Mouse (Mus musculus) liver, embryonic 12.5 days (tissue): ENCODE data around the gene Sh3gl2. TPM values are rescaled to one million over a fixed set of nuclear protein-coding genes. Genes with fewer than 3 reads are reported as not detected.

ENCODE experiments used
- ATAC-seq: fragments of 200-750 bp; cut with Nextera tagmentation; 2 replicates; pipeline ENCODE4 v1.8.0; 2017; ENCODE audit warnings: moderate number of reproducible peaks, mild to moderate bottlenecking, moderate library complexity
- H3K27ac ChIP-seq: fragments of 300-500 bp; sonication (generic); 2 replicates; pipeline ENCODE4 v1.5.1; 2016; ENCODE audit warnings: mild to moderate bottlenecking
- H3K27me3 ChIP-seq: fragments of 300-500 bp; sonication (generic); replicated peaks from 2 replicates; pipeline ENCODE4 v1.6.1; 2016; ENCODE audit warnings: mild to moderate bottlenecking, moderate library complexity
- H3K36me3 ChIP-seq: fragments of 300-500 bp; sonication (generic); 2 replicates; pipeline ENCODE4 v1.6.1; 2016; ENCODE audit warnings: mild to moderate bottlenecking, moderate library complexity
- H3K4me1 ChIP-seq: fragments of 300-500 bp; sonication (generic); 2 replicates; pipeline ENCODE4 v1.6.1; 2016
- H3K4me2 ChIP-seq: fragments of 300-500 bp; sonication (generic); 2 replicates; pipeline ENCODE4 v1.6.1; 2016; ENCODE audit warnings: mild to moderate bottlenecking, moderate library complexity
- H3K4me3 ChIP-seq: fragments of 300-500 bp; sonication (generic); 2 replicates; pipeline ENCODE4 v1.5.1; 2016; ENCODE audit warnings: mild to moderate bottlenecking, moderate library complexity
- H3K9ac ChIP-seq: fragments of 300-500 bp; sonication (generic); 2 replicates; pipeline ENCODE4 v1.6.1; 2016; ENCODE audit warnings: mild to moderate bottlenecking, moderate library complexity
- H3K9me3 ChIP-seq: fragments of 300-500 bp; sonication (generic); replicated peaks from 2 replicates; pipeline ENCODE4 v1.6.1; 2016; ENCODE audit warnings: mild to moderate bottlenecking, moderate library complexity
- WGBS: fragments of 180-500 bp; shearing (Covaris S2); methylation state at CpG from one replicate; pipeline ENCODE4 v1.1.7; 2016; ENCODE audit not compliant: insufficient replicate concordance; 5-methylcytosine and 5-hydroxymethylcytosine counted together
- polyA plus RNA-seq: library from polyadenylated mRNA; unstranded; fragments of >200 nt; fragmentation: Nextera tagmentation; extraction: Ambion mirVana; gene quantifications from 2 replicates; pipeline ENCODE4 v1.2.1, GENCODE M21; 2016

The Sh3gl2 gene
- polyA plus RNA-seq, 1 experiment from 2014 or later: 0.17 TPM

GRCm38 (mm10) chr4:85585426-85585825, 380.5 kb downstream of the Sh3gl2 start:
- H3K27ac ChIP-seq: no peak overlapping the region
- WGBS: 63% methylated on average over 2 of the region's 2 CpGs
- no peaks in the 10 kb centered on the region for H3K36me3 ChIP-seq
- H3K27me3 ChIP-seq: no peaks in the 10 kb centered on the region
- no peak overlapping the region for H3K9ac ChIP-seq
- no peaks in the 10 kb centered on the region for H3K9me3 ChIP-seq
- no peak overlapping the region for H3K4me3 ChIP-seq
- ATAC-seq: no peak
- no peak overlapping the region for H3K4me2 ChIP-seq
- no peaks in the 10 kb centered on the region for H3K4me1 ChIP-seq

GRCm38 (mm10) chr4:85588928-85589327, 384.0 kb downstream of the Sh3gl2 start:
- 65% methylated on average over 4 of the region's 4 CpGs for WGBS
- no peak overlapping the region for H3K4me3 ChIP-seq
- no peaks in the 10 kb centered on the region for H3K4me1 ChIP-seq
- ATAC-seq: no peak
- H3K9me3 ChIP-seq: no peaks in the 10 kb centered on the region
- no peaks in the 10 kb centered on the region for H3K36me3 ChIP-seq
- H3K4me2 ChIP-seq: no peak overlapping the region
- no peaks in the 10 kb centered on the region for H3K27me3 ChIP-seq
- H3K27ac ChIP-seq: no peak overlapping the region
- H3K9ac ChIP-seq: no peak overlapping the region

GRCm38 (mm10) chr4:85591037-85591436, 386.1 kb downstream of the Sh3gl2 start:
- Histone ChIP-seq H3K4me1 (no peaks in the 10 kb centered on the region), H3K36me3 (no peaks in the 10 kb centered on the region), H3K9ac (no peak overlapping the region), H3K27me3 (no peaks in the 10 kb centered on the region), H3K27ac (no peak overlapping the region), H3K9me3 (no peaks in the 10 kb centered on the region), H3K4me2 (no peak overlapping the region), H3K4me3 (no peak overlapping the region)
- ATAC-seq: no peak
- WGBS: 47% methylated on average over 7 of the region's 7 CpGs

DNA sequence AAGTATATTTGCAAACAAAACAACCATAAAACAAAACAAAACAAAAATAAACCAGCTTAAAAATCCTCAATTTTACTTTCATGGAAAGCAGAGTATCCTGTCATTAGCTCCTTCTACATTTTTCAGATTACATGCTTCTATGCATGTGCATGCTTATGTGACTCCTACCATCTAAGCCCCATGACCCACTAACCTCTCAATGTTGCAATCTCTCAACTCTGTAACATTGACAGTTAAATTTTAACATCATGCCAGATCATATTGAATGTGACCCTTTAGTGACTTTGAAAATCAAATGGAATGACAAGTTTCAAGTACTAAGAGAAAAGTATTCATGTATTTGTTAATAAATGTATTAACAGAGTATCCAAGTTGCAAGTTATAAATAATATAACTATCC, 389.2 kb downstream of the Sh3gl2 start:
- no peaks in the 10 kb centered on the region for H3K4me1 ChIP-seq
- no peaks in the 10 kb centered on the region for H3K9me3 ChIP-seq
- no peak for ATAC-seq
- H3K27ac ChIP-seq: no peak overlapping the region
- H3K4me2 ChIP-seq: no peak overlapping the region
- no peaks in the 10 kb centered on the region for H3K36me3 ChIP-seq
- H3K4me3 ChIP-seq: no peak overlapping the region
- H3K27me3 ChIP-seq: no peaks in the 10 kb centered on the region
- no peak overlapping the region for H3K9ac ChIP-seq

GRCm38 (mm10) chr4:85613331-85613730, 408.4 kb downstream of the Sh3gl2 start:
- no peak overlapping the region for H3K9ac ChIP-seq
- no peaks in the 10 kb centered on the region for H3K27me3 ChIP-seq
- H3K9me3 ChIP-seq: no peaks in the 10 kb centered on the region
- no peaks in the 10 kb centered on the region for H3K36me3 ChIP-seq
- 56% methylated on average over 3 of the region's 3 CpGs for WGBS
- H3K4me3 ChIP-seq: no peak overlapping the region
- no peak for ATAC-seq
- H3K4me1 ChIP-seq: no peaks in the 10 kb centered on the region
- no peak overlapping the region for H3K27ac ChIP-seq
- no peak overlapping the region for H3K4me2 ChIP-seq

DNA sequence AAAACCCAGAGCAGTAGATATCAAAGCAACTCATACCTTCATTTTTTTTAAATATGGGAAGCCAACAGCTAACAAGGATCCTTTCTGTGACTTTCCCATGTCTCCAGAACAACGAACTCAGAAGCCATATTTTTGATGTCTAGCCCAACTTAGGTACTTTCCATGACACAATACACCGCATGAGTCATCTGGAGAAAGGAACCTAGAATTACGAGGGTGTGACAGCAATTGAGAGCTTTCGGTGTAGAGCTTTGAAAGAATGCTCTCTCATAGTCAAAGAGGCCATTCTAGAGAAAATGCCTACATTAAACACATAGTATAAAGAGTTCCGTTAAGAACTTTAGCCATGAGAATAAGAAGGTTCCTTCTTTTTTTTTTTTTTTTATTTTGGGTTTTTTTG, 413.8 kb downstream of the Sh3gl2 start:
- Histone ChIP-seq H3K4me2 (no peak overlapping the region), H3K27ac (no peak overlapping the region), H3K36me3 (no peaks in the 10 kb centered on the region), H3K9ac (no peak overlapping the region), H3K4me1 (no peaks in the 10 kb centered on the region), H3K4me3 (no peak overlapping the region), H3K27me3 (no peaks in the 10 kb centered on the region), H3K9me3 (no peaks in the 10 kb centered on the region; the same call in 1 of the 2 replicates)
- no peak for ATAC-seq
- WGBS: 68% methylated on average over 5 of the region's 5 CpGs

DNA sequence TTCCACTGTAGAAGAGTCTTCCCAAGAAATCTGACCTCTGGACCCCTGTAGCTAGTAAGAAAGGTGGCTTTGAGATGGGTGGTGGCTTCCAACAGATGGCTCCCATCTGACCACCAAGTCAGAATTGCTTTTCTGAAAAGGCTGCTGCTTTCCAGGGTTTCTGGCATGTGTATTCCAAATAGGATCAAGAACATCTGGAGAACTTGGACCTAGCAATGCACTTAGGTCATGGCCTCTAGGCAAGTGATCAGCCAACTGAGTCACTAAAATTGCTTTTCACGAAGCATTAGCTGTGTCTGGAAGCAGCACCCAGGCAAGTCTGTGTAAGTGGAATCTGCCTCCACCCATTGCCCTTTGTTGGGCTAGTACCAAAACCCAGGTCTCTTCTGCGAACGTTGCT, 414.3 kb downstream of the Sh3gl2 start:
- Histone ChIP-seq H3K4me2 (no peak overlapping the region), H3K9me3 (no peaks in the 10 kb centered on the region; the same call in 1 of the 2 replicates), H3K9ac (no peak overlapping the region), H3K4me3 (no peak overlapping the region), H3K27me3 (no peaks in the 10 kb centered on the region), H3K4me1 (no peaks in the 10 kb centered on the region), H3K27ac (no peak overlapping the region), H3K36me3 (no peaks in the 10 kb centered on the region)
- 74% methylated on average over 3 of the region's 3 CpGs for WGBS
- ATAC-seq: no peak

GRCm38 (mm10) chr4:85629381-85629780, 424.5 kb downstream of the Sh3gl2 start:
- ATAC-seq: no peak
- no peaks in the 10 kb centered on the region for H3K27me3 ChIP-seq
- no peaks in the 10 kb centered on the region for H3K4me1 ChIP-seq
- H3K27ac ChIP-seq: no peak overlapping the region
- no peaks in the 10 kb centered on the region for H3K9me3 ChIP-seq
- no peak overlapping the region for H3K4me3 ChIP-seq
- H3K4me2 ChIP-seq: no peak overlapping the region
- no peaks in the 10 kb centered on the region for H3K36me3 ChIP-seq
- 72% methylated on average over 7 of the region's 7 CpGs for WGBS
- no peak overlapping the region for H3K9ac ChIP-seq

DNA sequence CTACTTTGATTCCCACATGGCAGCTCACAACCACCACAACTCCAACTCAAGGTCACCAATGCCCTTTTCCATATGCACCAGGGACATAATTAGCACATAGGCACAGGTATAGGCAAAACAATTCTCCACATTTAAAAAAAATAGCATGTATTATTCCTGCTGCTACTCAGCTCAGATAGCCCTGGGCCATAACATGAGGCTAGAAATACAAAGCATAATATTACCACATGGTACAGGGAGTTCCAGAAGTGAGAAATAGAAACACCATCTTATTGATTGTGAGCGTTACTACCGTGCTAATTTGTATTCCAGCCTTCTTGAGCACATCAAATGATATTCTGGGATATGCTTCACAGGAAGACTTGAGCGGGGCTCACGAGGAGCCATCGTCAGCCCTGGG, 464.3 kb downstream of the Sh3gl2 start:
- 66% methylated on average over 5 of the region's 5 CpGs for WGBS
- H3K27ac ChIP-seq: no peak overlapping the region

DNA sequence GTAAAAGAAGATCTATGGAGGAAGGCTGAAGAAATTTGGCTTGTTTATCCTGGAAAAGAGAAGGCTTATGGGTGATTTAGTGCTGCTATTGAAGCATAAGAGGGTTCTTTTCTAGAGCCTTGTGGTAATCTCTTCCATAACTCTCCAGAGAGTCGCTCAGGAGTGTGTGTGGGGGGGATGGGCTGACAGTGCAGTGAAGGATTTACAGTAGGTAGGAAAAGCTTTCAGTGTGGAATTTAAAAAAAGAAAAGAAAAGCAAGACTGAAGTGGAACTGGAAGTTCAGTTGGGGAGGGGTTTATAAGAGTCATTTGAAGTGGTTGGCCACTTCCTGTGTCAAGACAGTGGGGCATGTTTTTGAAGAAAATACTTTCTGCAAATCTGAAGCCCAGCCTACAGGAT, 464.8 kb downstream of the Sh3gl2 start:
- Histone ChIP-seq H3K4me1 (no peaks in the 10 kb centered on the region), H3K4me3 (no peak overlapping the region), H3K9ac (no peak overlapping the region), H3K27ac (no peak overlapping the region), H3K4me2 (no peak overlapping the region), H3K27me3 (no peaks in the 10 kb centered on the region), H3K9me3 (no peaks in the 10 kb centered on the region), H3K36me3 (no peaks in the 10 kb centered on the region)
- no peak for ATAC-seq
- WGBS: 39% methylated on average over 1 of the region's 1 CpGs

More for the DNA sequence above, 464.3 kb downstream of the Sh3gl2 start:
- no peaks in the 10 kb centered on the region for H3K9me3 ChIP-seq
- no peak overlapping the region for H3K9ac ChIP-seq
- no peaks in the 10 kb centered on the region for H3K36me3 ChIP-seq
- no peak overlapping the region for H3K4me2 ChIP-seq
- H3K4me3 ChIP-seq: no peak overlapping the region
- no peak for ATAC-seq
- H3K4me1 ChIP-seq: no peaks in the 10 kb centered on the region
- H3K27me3 ChIP-seq: no peaks in the 10 kb centered on the region

GRCm38 (mm10) chr4:85672290-85672689, 467.4 kb downstream of the Sh3gl2 start:
- H3K4me1 ChIP-seq: no peaks in the 10 kb centered on the region
- H3K4me2 ChIP-seq: no peak overlapping the region
- H3K36me3 ChIP-seq: no peaks in the 10 kb centered on the region
- no peak overlapping the region for H3K27ac ChIP-seq
- H3K27me3 ChIP-seq: no peaks in the 10 kb centered on the region
- H3K9me3 ChIP-seq: no peaks in the 10 kb centered on the region
- 45% methylated on average over 4 of the region's 4 CpGs for WGBS
- H3K9ac ChIP-seq: no peak overlapping the region
- no peak overlapping the region for H3K4me3 ChIP-seq
- no peak for ATAC-seq

GRCm38 (mm10) chr4:85677621-85678020, 472.7 kb downstream of the Sh3gl2 start:
- Histone ChIP-seq H3K36me3 (no peaks in the 10 kb centered on the region), H3K4me3 (no peak overlapping the region), H3K9me3 (no peaks in the 10 kb centered on the region), H3K27me3 (no peaks in the 10 kb centered on the region), H3K4me1 (no peaks in the 10 kb centered on the region), H3K4me2 (no peak overlapping the region), H3K9ac (no peak overlapping the region), H3K27ac (no peak overlapping the region)
- WGBS: 28% methylated on average over 1 of the region's 1 CpGs
- ATAC-seq: no peak

GRCm38 (mm10) chr4:85686160-85686559, 481.2 kb downstream of the Sh3gl2 start:
- Histone ChIP-seq H3K4me3 (no peak overlapping the region), H3K9me3 (no peaks in the 10 kb centered on the region), H3K27ac (no peak overlapping the region), H3K36me3 (no peaks in the 10 kb centered on the region), H3K4me1 (no peaks in the 10 kb centered on the region), H3K4me2 (no peak overlapping the region), H3K27me3 (no peaks in the 10 kb centered on the region), H3K9ac (no peak overlapping the region)
- ATAC-seq: no peak
- WGBS: 83% methylated on average over 4 of the region's 4 CpGs
